Mouse (Mus musculus) gastrocnemius, adult 18-20 months (tissue): ENCODE results near the gene Ryr3. TPM values are rescaled to one million over a fixed set of nuclear protein-coding genes. Genes with fewer than 3 reads are reported as not detected.
"Not testable (repeated sequence)": the region's sequence is repeated elsewhere in the genome, so short reads cannot be mapped to it uniquely, and the experiment has no call there.

Experiments
- DNase-seq: peaks from one replicate; pipeline ENCODE4 v3.0.0; 2021; ENCODE audit warnings: low spot score
- total RNA-seq, 2 experiments: library from RNA; stranded (reverse); gene quantifications; 2 replicates each; pipeline ENCODE4 v1.2.3; 2021

Ryr3 gene
- total RNA-seq, 2 experiments from 2014 or later = 0.16 to 0.28 TPM

- DNase-seq = no peak
Measured at GRCm38 (mm10) chr2:113095184-113095583, 121.7 kb downstream of the Ryr3 start.

- DNase-seq = no peak
Measured at GRCm38 (mm10) chr2:113094088-113094487, 122.8 kb downstream of the Ryr3 start.

- DNase-seq = no peak
Measured at GRCm38 (mm10) chr2:113092756-113093155, 124.1 kb downstream of the Ryr3 start.

GRCm38 (mm10) chr2:113091316-113091715 lies 125.6 kb downstream of the Ryr3 start:
- not testable (repeated sequence) for DNase-seq

DNA sequence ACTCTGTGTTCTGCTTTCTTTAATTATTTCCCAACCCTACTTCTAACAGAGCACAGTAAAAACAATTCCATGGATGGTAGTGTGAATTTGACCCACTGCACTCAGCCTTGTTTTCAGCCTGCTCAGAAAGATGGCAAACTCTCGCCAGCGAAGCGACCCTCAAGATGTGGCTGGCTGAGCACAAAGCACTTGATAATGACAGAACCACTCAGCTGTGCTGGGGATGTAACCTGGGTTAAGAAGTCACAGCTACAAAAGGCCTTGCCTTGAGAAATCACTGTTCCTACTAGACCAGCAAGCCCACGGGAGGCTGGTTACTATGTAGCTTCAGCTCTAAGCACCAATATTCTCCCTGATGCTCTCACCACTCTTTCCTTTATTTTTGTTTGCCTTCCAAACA lies 140.5 kb downstream of the Ryr3 start:
- no peak for DNase-seq

DNA sequence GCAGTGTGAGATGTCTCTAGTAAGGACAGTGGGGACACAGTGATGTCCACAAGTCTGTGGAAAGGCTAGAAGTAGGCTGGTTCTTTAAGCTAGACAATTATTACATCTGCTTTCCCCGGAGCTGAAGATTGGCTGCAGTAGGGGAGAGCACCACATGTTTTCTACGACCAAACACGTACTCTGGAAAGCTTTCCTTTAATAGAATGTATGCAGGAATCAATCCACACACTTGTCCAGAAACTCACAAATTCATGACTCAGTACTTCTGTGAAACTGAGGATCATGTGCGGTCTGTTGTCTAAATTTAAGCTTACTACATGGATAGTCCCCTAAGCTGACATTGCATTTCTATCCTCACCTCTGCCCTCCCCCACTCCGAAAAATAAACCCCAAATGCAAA lies 157.5 kb downstream of the Ryr3 start:
- DNase-seq = no peak

DNA sequence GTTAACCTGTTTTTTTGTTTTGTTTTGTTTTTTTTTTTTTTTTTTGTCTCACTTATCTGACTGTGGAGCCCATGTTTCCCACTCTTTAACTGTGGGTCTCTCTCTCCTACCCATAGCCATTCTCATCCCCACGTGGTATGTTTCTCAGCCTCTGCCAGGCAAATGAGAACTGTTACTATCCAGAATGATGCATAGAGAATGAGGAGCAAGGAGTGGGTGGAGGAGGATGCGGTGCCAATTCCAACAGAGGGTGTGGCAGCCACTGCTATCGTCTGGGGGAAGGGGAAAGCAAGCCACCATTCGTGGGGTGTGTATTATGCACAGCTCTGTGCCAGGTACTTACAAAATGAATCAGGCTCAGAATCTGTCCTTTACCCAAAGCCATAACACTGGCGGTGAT lies 158.0 kb downstream of the Ryr3 start:
- no peak for DNase-seq

DNA sequence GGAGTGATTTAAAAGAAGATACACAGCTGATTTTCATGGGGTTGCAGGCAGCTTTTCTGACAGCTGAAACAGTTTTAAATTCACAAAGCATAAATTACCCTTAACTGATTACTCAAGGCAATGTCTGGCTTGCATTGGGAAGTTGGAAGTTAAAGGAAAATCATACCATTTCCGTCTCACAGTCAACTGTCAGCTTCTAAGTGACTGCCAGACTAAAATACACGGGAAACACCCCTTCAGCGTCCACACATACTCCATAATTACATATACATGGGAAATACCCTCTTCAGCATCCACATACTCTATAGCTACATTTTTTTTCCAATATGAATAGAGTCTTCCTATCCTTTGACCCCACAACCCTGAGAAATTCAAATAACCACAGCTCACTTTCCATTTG lies 158.8 kb downstream of the Ryr3 start:
- no peak for DNase-seq

- DNase-seq = no peak
Measured at GRCm38 (mm10) chr2:113055591-113055990, 161.3 kb downstream of the Ryr3 start.

DNA sequence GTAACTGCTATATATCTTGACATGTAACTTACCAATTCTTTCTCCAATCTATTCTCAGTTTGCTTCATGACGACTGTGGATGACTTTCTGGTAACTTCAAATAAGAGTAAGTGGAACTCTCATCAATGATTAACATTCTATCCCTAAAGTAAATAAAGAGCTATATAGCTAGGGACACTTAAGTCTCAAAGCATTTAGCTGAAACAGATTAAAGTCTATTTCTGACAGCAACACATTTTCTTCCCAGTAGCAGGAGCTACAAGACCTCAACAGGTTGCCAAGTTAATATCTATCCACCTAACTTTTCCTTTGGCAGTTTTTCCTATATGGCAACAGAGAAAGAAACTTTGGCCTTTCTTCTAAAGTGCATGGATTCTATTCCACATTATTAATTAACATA lies 167.1 kb downstream of the Ryr3 start:
- DNase-seq = no peak

GRCm38 (mm10) chr2:113036550-113036949 lies 180.3 kb downstream of the Ryr3 start:
- DNase-seq = no peak

- no peak for DNase-seq
Measured at GRCm38 (mm10) chr2:113030689-113031088, 186.2 kb downstream of the Ryr3 start.

GRCm38 (mm10) chr2:113019896-113020295 lies 197.0 kb downstream of the Ryr3 start:
- no peak for DNase-seq

DNA sequence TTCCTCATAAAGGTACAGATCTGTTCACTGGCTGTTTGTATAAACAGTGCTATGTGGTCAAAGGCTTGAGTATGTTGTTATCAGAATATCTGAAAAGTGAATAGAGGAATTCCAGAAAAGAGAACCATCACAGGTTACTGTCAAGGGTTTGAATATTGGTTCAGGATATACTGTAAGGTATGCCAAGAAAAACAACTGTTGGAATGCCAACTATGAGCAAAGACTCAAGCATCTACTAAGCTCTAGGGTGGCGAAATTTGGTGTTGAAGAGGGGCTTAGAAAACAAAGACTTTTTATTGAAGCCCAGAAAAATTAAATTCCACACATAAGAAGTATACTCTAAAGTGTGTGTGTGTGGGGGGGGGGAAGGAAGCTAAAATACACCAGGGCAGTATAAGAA lies 198.6 kb downstream of the Ryr3 start:
- DNase-seq = no peak

DNA sequence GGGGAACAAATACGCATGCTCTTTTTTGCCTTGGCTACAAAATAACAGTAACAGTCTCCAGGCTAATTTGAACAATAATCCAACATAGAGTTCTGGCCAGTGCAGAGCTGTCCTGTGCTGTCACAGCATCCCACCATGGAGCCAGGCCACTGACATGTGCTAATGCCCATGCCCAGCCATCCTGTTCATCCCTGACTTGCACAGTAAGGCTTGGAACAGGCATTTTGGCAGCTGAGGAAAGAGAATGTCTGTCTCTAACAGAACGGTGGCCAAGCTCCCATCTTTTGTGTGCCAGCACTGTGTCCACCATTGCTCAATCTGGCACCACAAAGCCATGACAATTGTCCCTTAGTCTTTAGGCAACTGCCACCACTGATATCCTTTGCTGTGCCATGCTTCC lies 200.7 kb downstream of the Ryr3 start:
- no peak for DNase-seq

DNA sequence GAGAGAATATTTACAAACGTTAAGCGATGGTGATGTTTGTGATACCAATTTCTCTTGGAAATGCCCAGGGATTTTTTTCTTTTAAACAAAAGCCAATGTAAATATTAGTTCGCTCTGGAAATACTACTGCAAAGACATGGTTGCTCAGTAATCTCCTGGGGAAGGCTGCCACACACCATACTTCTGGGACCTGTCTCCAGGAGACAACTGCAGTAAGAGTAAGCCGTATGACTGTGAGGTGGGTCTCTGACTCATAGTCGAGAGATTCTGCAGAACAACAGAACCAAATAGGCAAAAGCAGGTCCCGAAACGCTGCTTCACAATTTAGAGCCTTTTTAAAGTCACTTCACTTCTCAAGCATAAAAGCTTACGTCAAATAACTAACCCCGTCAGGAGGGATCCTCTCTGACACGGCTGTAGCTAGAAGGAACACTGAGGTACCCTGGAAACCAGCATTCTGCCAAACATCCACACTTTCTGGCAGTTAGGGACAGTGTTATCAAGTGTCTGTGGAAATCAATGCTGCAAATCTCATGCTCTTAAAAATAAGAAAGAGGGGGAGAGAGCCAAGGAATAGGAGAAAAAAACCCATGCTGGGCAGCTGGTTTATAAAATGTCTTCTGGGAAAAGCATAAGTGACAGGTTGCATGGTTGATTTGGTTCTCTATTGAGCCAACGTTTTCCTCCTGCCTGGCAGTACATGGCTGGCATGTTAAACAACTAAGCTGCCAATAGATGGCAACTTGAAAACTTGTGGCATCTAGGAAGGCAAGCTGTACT lies 207.7 kb downstream of the Ryr3 start:
- DNase-seq = no peak

- no peak for DNase-seq
Measured at GRCm38 (mm10) chr2:112998498-112998897, 218.4 kb downstream of the Ryr3 start.

- no peak for DNase-seq
Measured at GRCm38 (mm10) chr2:112982908-112983510, 233.9 kb downstream of the Ryr3 start.

DNA sequence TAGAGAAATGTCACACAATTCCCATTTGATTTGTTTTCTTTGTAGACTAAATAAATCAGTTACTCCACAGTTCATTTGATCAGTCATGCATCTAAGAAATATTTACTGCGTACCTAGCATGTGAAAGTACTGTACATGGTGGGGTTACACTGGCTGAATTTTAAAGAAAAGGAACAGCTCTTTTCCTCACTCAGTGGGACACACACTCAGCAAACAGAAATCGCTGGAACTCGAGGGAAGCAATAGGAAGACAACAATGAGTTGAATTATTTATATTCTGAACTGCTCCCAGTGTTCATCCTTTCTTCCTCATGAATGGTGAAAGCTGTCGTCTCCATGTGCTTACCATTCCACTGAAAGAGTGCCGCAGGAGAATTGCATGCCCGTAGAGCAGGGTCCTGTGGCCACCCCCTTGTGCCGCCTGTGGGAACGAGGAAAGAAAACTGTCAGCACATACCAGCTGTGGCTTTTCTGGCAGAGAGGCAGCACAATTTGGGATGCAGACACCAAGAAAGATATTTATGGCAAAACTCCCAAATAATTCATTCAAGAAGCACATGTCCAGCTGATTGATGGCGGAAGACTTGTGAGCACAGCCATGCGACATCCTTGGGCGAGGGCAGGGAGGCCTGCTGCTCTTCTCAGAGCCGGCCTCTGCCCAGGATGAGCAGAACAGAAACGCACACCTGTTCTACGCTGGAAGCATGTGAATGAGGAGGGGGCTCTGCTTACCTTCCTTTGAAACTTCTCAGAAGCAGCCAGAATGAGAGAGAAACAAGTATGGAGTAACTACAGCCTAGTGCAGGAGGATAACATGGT lies 249.9 kb downstream of the Ryr3 start:
- DNase-seq = no peak

- no peak for DNase-seq
Measured at GRCm38 (mm10) chr2:112948931-112949330, 268.0 kb downstream of the Ryr3 start.

DNA sequence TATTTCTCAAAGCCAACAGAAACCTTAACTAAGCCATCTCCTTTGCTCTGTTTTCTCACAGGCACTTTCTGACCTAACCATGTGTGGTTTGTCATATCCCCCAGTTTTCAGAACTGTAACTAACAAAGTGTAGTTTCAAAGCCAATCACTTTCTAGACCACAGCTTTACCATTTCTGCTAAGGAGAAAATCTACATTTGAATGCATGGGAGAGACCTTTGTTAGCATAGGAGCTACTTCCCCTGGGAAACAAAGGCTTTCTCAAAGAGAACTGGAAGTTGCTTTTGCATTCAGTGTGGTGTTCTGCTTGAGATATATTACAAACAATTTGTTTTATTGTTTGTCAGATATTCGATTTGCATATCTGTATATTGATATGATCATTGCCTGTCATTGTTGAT lies 285.1 kb downstream of the Ryr3 start:
- DNase-seq = no peak

- peak; percentile 24 for DNase-seq
Measured at GRCm38 (mm10) chr2:112913796-112914195, 303.1 kb downstream of the Ryr3 start.
